Mouse (Mus musculus) kidney, adult 2 months (tissue): Measurements from ENCODE around the gene Lca5l.

Source experiments
- CTCF ChIP-seq: fragments of 200-500 bp; conservative IDR thresholded peaks from 2 replicates; pipeline ENCODE4 v1.5.1; 2011; ENCODE audit warnings: low read depth, mild to moderate bottlenecking, control low read depth, low read length, moderate library complexity, mixed read lengths; ENCODE audit not compliant: insufficient read depth, insufficient read length
- POLR2A ChIP-seq: fragments of 200-500 bp; IDR thresholded peaks from one replicate; pipeline ENCODE4 v1.6.1; 2011; ENCODE audit warnings: low read depth, low read length, control low read depth

DNA sequence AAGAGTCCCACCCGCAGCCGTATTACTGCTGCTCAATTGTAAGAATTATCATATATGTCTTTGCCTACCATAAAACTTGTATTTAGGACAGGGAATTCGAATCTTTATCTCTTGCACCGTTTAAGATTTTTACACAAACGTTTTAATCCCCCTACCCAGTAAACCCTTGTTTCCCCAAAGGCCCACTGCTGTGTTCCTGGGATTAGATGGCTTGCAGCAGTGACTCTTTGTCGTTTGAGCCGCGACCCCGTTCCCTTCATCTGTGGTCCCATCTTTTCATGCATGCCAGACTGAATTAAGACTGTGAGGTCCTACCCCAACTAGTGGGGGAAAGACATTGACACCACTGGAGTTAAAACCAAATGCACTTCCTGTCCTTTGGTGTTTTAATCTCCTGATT is 63.6 kb downstream of the Lca5l start:
- TF ChIP-seq CTCF: no peak
- no peak for TF ChIP-seq POLR2A
